Mouse (Mus musculus): Measurements from ENCODE around the gene B4galt5. TPM values are rescaled to one million over a fixed set of nuclear protein-coding genes. Genes with fewer than 3 reads are reported as not detected.

B4galt5 gene
- polyA plus RNA-seq, 1 experiment from 2014 or later = 8.8 TPM

DNA sequence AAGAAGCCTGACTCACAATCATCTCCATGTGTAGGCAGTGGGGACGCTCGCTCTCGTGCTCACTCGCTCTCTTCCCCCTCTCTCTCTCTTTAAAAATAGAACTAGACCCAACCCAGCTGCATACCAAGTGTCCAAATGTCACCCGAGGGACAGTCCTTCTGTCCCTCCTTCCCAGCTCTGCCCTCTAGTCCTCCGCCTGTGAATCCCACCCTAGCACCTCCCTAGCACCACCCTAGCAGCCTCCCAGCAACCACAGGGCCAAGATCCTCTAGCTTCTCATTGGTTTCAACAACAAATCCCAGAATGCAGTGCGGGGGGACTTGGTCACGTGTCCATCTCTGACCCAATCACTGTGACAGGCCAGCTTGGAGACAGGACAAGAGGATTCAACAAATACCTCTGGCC, 27.2 kb upstream of the B4galt5 start:
- Histone ChIP-seq H3K4me1 (peaks cover 34% of the 10 kb centered on the region), H3K27me3 (replicated peaks) (no peaks in the 10 kb centered on the region), H3K4me2 (peak overlapping the region; percentile 40), H3K4me3 (peak overlapping the region; percentile 23; the same call in 1 of the 2 replicates), H3K9me3 (no peaks in the 10 kb centered on the region), H3K27ac (replicated peaks) (peak overlapping the region; percentile 69), H3K9ac (no peak overlapping the region; the same call in 1 of the 2 replicates), H3K36me3 (no peaks in the 10 kb centered on the region)
- 38% methylated on average over 8 of the region's 8 CpGs for WGBS
- ATAC-seq (ENCODE audit: extremely low read depth, insufficient number of reproducible peaks, low FRiP score, low TSS enrichment) = no peak; the same call in 1 of the 2 replicates

GRCm38 (mm10) chr2:167375688-167376087, 26.7 kb upstream of the B4galt5 start:
- Histone ChIP-seq H3K9ac (no peak overlapping the region; the same call in 1 of the 2 replicates), H3K4me3 (0 out of 2 replicates have a peak overlapping the region, but pooled peaks have one; percentile 23), H3K27ac (replicated peaks) (peak overlapping the region; percentile 69), H3K36me3 (no peaks in the 10 kb centered on the region), H3K4me2 (peak overlapping the region; percentile 40), H3K4me1 (peaks cover 31% of the 10 kb centered on the region), H3K27me3 (replicated peaks) (no peaks in the 10 kb centered on the region), H3K9me3 (no peaks in the 10 kb centered on the region)
- WGBS = 80% methylated on average over 5 of the region's 5 CpGs
- ATAC-seq (ENCODE audit: extremely low read depth, insufficient number of reproducible peaks, low FRiP score, low TSS enrichment) = no peak

DNA sequence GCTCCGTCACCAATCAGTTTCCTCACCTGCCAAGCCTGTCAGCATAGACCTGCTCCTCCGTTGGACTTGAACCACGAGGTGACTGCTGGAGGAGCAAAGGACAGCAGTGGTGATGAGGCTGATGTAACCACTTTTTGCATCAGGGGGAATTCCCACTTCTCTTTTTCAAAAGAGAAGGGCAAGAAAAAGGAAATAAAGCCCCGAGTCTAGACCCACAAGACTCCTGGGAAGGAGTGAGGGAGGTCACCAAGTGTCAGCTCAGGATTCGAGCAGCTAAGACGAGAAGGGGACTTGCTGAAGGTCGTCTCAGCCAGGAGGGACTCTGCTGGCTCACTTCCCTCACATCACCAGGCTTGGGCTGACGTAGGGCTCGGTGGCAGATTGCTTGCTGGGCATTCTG, 26.2 kb upstream of the B4galt5 start:
- Histone ChIP-seq H3K36me3 (no peaks in the 10 kb centered on the region), H3K4me3 (no peak overlapping the region), H3K27me3 (replicated peaks) (no peaks in the 10 kb centered on the region), H3K4me2 (no peak overlapping the region), H3K27ac (replicated peaks) (no peak overlapping the region), H3K9me3 (no peaks in the 10 kb centered on the region), H3K9ac (no peak overlapping the region), H3K4me1 (peaks cover 26% of the 10 kb centered on the region)
- no peak for ATAC-seq (ENCODE audit: extremely low read depth, insufficient number of reproducible peaks, low FRiP score, low TSS enrichment)
- WGBS = 72% methylated on average over 9 of the region's 9 CpGs

- ATAC-seq (ENCODE audit: extremely low read depth, insufficient number of reproducible peaks, low FRiP score, low TSS enrichment) = no peak
- Histone ChIP-seq H3K27ac (replicated peaks) (no peak overlapping the region), H3K36me3 (no peaks in the 10 kb centered on the region), H3K4me2 (no peak overlapping the region), H3K9ac (no peak overlapping the region), H3K27me3 (replicated peaks) (no peaks in the 10 kb centered on the region), H3K9me3 (no peaks in the 10 kb centered on the region), H3K4me1 (peaks cover 26% of the 10 kb centered on the region), H3K4me3 (no peak overlapping the region)
- WGBS = 90% methylated on average over 12 of the region's 12 CpGs
These were observed 25.3 kb upstream of the B4galt5 start for GRCm38 (mm10) chr2:167374191-167374805.

DNA sequence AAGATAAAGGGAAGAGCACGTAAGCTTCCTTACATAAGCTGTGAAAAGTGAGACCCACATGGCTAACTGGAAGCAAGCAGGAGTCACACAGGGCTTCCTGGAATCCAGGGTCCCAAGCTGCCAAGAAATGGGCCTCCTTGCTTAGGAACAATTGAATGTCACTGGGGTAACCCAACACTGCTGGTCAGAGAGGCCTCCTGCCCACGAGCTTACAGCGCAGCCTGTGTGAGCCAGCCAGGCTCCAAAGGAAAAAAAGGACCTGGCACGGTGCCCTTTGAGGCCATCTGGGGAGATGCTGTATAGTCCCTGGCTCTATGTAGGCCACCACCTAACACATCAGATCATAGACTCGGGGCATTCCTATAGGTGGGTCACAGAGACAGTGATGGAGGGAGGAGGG, 24.3 kb upstream of the B4galt5 start:
- Histone ChIP-seq H3K4me3 (no peak overlapping the region), H3K9me3 (no peaks in the 10 kb centered on the region), H3K4me1 (peaks cover 26% of the 10 kb centered on the region), H3K27ac (replicated peaks) (peak overlapping the region; percentile 5; the same call in 1 of the 2 replicates), H3K36me3 (no peaks in the 10 kb centered on the region), H3K9ac (no peak overlapping the region), H3K27me3 (replicated peaks) (no peaks in the 10 kb centered on the region), H3K4me2 (no peak overlapping the region)
- WGBS = 55% methylated on average over 5 of the region's 5 CpGs
- no peak for ATAC-seq (ENCODE audit: extremely low read depth, insufficient number of reproducible peaks, low FRiP score, low TSS enrichment)

GRCm38 (mm10) chr2:167371506-167371905, 22.5 kb upstream of the B4galt5 start:
- Histone ChIP-seq H3K9ac (no peak overlapping the region), H3K4me1 (peaks cover 35% of the 10 kb centered on the region), H3K4me3 (no peak overlapping the region), H3K27ac (replicated peaks) (no peak overlapping the region), H3K27me3 (replicated peaks) (no peaks in the 10 kb centered on the region), H3K4me2 (no peak overlapping the region), H3K9me3 (no peaks in the 10 kb centered on the region), H3K36me3 (no peaks in the 10 kb centered on the region)
- WGBS = 89% methylated on average over 2 of the region's 2 CpGs
- no peak for ATAC-seq (ENCODE audit: extremely low read depth, insufficient number of reproducible peaks, low FRiP score, low TSS enrichment)

GRCm38 (mm10) chr2:167368328-167368727, 19.3 kb upstream of the B4galt5 start:
- Histone ChIP-seq H3K9ac (no peak overlapping the region), H3K27ac (replicated peaks) (no peak overlapping the region), H3K36me3 (no peaks in the 10 kb centered on the region), H3K9me3 (no peaks in the 10 kb centered on the region), H3K4me3 (no peak overlapping the region), H3K4me2 (no peak overlapping the region), H3K4me1 (peaks cover 20% of the 10 kb centered on the region), H3K27me3 (replicated peaks) (no peaks in the 10 kb centered on the region)
- WGBS = 61% methylated on average over 7 of the region's 9 CpGs
- no peak for ATAC-seq (ENCODE audit: extremely low read depth, insufficient number of reproducible peaks, low FRiP score, low TSS enrichment)

- H3K27me3 ChIP-seq (replicated peaks) = no peaks in the 10 kb centered on the region
These were observed 18.8 kb upstream of the B4galt5 start for GRCm38 (mm10) chr2:167367777-167368281.

DNA sequence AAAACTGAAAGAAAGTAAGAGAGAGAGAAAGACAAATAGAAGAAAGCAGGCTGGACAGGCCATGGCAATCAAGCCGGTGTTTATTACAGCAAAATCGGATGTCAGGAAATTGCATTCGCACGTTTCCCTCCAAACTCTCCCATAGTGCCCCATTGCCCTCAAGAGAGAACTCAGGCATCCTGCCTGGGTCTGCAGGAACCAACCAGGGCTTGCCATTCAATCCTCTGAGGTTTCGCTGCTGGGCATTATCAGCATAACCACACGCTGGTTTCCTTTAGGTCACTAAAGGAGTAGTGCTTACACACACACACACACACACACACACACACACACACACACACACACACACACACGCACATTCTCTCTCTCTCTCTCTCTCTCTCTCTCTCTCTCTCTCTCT, 18.3 kb upstream of the B4galt5 start:
- WGBS = 43% methylated on average over 6 of the region's 7 CpGs
- 0 out of 2 replicates have a peak overlapping the region, but pooled peaks have one; percentile 31 for H3K4me2 ChIP-seq
- H3K4me3 ChIP-seq = no peak overlapping the region

More at GRCm38 (mm10) chr2:167367777-167368281, 18.8 kb upstream of the B4galt5 start:
- Histone ChIP-seq H3K9ac (no peak overlapping the region), H3K4me3 (no peak overlapping the region), H3K36me3 (no peaks in the 10 kb centered on the region), H3K4me1 (peaks cover 15% of the 10 kb centered on the region), H3K9me3 (no peaks in the 10 kb centered on the region), H3K27ac (replicated peaks) (no peak overlapping the region), H3K4me2 (peak overlapping the region; percentile 31)
- ATAC-seq (ENCODE audit: extremely low read depth, insufficient number of reproducible peaks, low FRiP score, low TSS enrichment) = no peak
- 43% methylated on average over 17 of the region's 20 CpGs for WGBS

DNA sequence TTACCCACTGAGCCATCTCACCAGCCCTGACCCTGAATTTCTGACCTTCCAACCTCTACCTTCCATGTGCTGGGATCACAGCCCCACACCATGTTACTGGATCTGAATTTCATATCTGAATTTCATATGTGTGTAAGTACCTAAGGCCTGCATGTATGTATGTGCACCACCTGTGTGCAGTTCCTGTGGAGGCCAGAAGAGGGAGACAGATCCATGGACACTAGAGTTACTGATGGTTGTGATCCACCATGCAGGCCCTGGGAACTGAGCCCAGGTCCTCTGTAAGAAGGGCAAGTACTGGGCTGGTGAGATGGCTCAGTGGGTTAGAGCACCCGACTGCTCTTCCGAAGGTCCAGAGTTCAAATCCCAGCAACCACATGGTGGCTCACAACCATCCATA, 16.1 kb upstream of the B4galt5 start:
- H3K4me3 ChIP-seq = no peak overlapping the region
- no peaks in the 10 kb centered on the region for H3K27me3 ChIP-seq (replicated peaks)
- peaks cover 13% of the 10 kb centered on the region; the same call in 1 of the 2 replicates for H3K4me1 ChIP-seq
- 94% methylated on average over 2 of the region's 2 CpGs for whole genome bisulfite sequencing
- no peak overlapping the region for H3K4me2 ChIP-seq
- H3K27ac ChIP-seq (replicated peaks) = no peak overlapping the region
- ATAC-seq (ENCODE audit: extremely low read depth, insufficient number of reproducible peaks, low FRiP score, low TSS enrichment) = no peak
- no peaks in the 10 kb centered on the region for H3K9me3 ChIP-seq
- H3K36me3 ChIP-seq = no peaks in the 10 kb centered on the region
- no peak overlapping the region for H3K9ac ChIP-seq

More for the DNA sequence above, 18.3 kb upstream of the B4galt5 start:
- Histone ChIP-seq H3K27me3 (replicated peaks) (no peaks in the 10 kb centered on the region), H3K9me3 (no peaks in the 10 kb centered on the region), H3K4me1 (peaks cover 13% of the 10 kb centered on the region; the same call in 1 of the 2 replicates), H3K36me3 (no peaks in the 10 kb centered on the region), H3K27ac (replicated peaks) (no peak overlapping the region), H3K9ac (no peak overlapping the region)
- ATAC-seq (ENCODE audit: extremely low read depth, insufficient number of reproducible peaks, low FRiP score, low TSS enrichment) = no peak

- peaks cover 15% of the 10 kb centered on the region; the same call in 1 of the 2 replicates for H3K4me1 ChIP-seq
- H3K4me3 ChIP-seq = no peak overlapping the region
- no peaks in the 10 kb centered on the region for H3K9me3 ChIP-seq
- H3K27me3 ChIP-seq (replicated peaks) = no peaks in the 10 kb centered on the region
- WGBS = 67% methylated on average over 9 of the region's 9 CpGs
- H3K9ac ChIP-seq = no peak overlapping the region
- ATAC-seq (ENCODE audit: extremely low read depth, insufficient number of reproducible peaks, low FRiP score, low TSS enrichment) = no peak
- no peaks in the 10 kb centered on the region for H3K36me3 ChIP-seq
- H3K27ac ChIP-seq (replicated peaks) = no peak overlapping the region
- H3K4me2 ChIP-seq = no peak overlapping the region
These were observed 14.5 kb upstream of the B4galt5 start for GRCm38 (mm10) chr2:167363272-167364045.
